Mouse (Mus musculus) right cerebral cortex, adult 2 months (tissue): ENCODE measurements around the gene Slc51a.
"Not testable (repeated sequence)": the region's sequence is repeated elsewhere in the genome, so short reads cannot be mapped to it uniquely, and the experiment has no call there.

Experiments used
- DNase-seq, 2 experiments: peaks; one replicate each; pipeline ENCODE4 v3.0.0; 2021 to 2022; ENCODE audit warnings: low spot score in 2 of 2

Slc51a gene

DNA sequence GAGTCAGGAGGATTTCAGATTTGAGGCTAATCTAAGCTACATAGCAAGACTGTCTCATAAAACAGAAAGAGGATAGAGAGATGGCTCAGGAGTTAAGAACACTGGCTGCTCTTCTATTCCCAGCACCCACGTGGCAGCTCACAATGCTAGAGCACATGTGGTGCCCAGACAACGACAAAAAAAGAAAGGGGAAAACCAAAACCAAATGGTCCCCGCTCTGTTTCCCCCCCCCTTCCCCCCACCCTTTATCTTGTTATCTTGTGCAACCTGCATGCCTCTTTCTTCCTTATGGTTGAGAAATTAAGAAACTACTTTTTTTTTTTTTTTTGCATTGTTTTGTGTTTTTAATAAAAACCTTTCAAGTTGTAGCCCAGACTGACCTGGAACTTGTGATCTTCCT is 19.2 kb downstream of the Slc51a start:
- no peak for DNase-seq

DNA sequence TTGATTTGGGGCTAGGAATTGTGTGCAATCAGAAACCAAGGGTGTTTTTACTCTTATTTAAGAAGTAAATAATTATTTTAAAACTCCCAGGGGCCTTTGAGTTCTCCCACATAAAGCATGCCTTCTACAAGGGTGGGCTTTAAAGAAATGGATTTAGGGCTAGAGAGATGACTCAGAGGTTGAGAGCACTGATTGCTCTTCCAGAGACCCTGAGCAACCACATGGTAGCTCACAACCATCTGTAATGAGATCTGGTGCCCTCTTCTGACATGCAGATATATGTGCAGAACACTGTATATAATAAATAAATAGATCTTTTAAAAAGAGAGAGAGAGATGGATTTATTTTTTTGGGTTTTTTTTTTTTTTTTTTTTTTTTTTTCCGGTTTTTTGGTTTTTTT is 22.8 kb downstream of the Slc51a start:
- DNase-seq = no peak

DNA sequence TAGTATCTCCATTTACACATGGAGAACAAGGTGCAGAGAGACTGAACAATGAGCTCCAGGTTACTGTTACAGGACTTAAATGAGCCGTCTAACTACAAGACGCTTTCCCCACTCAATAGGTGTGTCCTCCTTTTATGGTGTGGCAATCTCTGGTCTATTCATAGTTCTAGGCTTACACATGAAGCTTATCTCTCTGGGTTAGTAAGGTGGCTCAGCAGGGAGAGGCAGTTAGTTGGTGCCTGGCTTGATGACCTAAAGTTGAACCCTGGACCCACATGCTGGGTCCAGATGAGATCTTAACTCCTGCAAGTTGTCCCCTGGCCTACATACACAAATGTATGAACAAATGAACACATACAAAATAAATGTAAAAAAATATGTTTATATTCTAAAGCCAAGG is 24.3 kb downstream of the Slc51a start:
- no peak for DNase-seq

DNA sequence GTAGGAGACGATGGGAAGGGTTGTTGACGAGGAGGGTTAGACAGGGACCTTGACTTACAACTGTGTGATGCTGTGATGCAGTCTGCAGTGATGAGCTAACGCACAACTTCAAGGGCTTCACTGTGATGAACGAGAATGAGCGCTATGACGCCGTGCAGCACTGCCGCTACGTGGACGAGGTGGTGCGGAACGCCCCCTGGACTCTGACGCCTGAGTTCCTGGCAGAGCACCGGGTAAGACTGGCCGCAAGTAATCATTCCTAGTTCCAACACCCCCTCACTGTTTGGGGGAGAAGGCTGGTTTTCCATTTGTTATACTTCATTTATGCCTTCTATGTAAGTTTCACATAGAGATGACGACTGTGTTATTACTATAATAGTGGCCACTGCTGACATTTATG is 24.7 kb downstream of the Slc51a start:
- DNase-seq = no peak

DNA sequence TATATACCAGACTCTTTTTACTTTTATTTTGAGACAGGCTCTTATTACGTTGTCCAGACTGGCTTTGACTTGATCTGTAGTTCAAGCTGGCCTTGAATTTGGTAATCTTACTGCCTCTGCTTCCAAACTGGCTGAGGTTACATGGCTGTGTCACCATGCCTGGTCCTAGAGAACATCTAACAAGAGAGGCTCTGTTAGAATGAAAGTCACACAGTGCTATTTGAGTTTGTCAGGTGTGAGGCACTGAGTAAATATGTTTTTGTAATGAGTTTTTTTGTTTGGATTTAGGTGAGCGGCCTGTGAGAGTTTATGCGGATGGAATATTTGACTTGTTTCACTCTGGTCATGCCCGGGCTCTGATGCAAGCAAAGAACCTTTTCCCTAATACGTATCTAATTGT is 26.0 kb downstream of the Slc51a start:
- no peak for DNase-seq

DNA sequence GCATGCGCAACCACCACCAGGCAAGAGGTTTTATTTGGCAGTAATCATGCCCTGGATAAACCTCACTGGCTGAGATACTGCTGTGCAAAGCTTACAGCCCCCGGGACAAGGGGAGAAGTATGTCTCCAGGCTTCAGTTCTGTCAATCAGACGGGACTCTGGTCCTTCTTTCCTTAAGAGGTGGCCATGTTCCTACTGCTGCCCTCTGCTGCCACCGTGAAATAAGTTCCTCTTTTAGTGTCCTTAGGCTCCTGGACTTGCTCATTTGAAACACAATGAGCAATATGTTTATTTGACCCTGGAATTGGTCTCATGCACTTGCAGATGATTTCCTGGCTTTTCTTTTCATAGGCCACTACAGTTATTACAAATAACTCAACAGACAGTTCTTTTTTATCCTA is 27.2 kb downstream of the Slc51a start:
- DNase-seq = no peak

DNA sequence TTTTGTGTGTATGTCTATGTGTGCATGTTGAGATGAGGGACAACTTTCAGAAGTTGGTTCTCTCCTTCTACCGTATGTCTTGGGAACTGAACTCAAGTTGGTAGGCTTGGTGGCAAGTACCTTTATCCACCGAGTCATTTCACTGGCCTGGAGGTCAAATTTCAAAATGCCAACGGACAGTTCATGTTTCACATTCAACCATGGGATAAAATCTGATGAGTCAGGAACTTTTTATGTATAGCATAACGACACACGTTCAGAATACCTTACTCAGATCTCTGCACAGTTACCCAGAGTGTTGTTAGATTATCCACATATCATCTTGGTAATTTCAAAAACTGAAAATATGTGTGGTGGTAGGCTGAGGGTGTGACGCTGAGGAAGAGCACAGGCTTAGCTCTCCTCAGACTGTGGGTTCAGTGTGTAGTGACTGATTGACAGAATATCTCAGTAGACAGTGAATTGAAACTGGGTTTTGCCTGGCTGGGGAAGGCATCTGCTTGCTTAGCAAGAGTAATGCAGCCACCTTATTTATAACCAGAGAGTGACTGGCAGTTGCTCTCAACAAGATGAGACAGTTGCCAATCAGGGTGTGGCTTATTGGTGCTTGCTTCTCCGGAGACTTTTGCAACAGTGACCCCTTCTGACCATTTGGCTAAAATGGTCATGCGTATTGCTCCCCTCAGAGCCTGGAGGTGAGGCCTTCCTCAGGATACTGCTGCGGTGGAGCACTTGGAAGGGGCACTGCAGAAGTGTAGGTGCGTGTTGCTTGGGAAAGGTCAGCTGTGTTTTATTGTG is 29.9 kb downstream of the Slc51a start:
- peak; percentile 22 to 24 for DNase-seq

DNA sequence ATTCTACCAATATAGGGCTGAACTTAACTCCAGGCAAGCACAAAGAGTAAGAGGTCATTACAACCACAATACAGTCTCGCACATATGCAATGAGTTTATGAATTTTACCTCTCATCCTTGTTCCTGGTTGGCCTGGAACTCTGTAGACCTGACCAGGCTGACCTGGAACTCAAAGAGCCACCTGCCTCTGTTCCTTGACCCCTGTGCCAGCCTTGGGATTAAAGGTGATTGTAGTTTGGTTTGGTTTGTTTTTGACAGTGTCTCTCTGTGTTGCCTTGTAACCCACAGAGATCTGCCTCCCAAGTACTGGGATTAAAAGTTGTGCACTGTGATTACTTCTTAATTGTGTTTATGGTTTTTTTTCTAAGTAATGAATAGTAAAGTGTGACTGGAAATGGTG is 30.9 kb downstream of the Slc51a start:
- no peak for DNase-seq

DNA sequence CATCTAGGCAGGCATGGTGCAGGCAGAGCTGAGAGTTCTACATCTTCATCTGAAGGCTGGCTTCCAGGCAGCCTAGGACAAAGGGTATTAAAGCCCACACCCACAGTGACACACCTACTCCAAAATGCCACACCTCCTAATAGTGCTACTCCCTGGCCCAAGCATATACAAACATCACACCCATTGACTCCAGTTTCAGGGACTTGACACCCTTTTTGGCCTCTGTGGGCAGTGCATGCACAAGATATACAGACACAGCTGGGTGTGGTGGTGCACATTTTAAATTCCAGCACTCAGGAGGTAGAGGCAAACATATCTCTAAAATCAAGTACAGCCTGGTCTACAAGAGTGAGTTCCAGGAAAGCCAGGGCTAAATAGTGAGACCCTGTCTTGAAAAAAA is 31.6 kb downstream of the Slc51a start:
- DNase-seq = no peak

DNA sequence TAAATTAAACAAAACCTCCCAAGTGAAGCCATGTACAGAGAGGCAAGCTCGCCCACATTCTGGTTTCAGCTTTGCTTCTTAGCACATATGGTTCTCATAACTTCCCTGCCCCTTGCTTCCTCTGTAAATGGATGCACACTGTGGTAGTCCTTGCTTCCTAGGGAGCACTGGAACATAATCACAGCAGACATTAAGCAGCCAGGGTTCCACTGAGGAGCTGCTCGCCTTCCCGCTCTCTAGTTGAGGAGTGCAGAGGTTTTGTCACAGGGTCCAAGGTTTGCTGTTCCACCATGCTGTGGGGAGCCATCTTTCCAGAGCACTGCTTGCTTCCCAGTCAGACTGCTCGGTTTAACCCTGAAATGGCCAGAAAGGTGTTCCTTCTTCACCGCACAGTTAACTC is 33.0 kb downstream of the Slc51a start:
- no peak for DNase-seq

DNA sequence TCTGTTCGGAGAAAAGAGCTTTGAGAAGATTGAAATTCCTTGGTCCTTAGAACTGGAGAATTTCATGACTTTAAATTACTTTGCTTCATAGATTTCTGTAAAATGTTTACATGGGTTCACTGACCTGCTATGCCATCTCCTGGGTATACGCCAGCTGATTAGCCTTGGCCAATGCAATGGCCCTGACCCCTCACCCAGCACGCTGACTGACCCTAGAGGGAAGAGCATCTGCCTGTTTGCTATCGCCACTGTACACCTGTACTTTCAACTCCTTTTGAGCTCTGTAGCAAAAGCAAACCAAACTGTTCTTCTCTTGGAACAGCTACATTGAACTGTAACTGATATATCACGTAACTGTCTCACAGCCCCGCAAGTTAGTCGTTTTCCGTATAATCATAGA is 34.6 kb downstream of the Slc51a start:
- DNase-seq = no peak

DNA sequence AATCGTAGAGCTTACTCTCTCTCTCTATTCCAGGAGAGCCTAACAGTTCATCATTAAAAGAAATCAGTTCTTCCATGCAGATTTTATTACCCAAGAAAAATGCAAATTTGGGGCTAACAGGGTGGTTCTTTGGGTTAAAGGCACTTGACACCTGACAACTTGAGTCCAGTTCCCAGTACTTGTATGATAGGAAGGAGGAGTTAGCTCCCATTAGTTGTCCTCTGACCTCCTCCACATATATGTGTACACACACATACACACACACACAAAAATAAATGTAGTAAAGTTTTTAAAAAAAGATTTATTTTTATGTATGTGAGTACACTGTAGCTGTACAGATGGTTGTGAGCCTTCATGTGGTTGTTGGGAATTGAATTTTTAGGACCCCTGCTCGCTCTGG is 37.5 kb downstream of the Slc51a start:
- DNase-seq = no peak

DNA sequence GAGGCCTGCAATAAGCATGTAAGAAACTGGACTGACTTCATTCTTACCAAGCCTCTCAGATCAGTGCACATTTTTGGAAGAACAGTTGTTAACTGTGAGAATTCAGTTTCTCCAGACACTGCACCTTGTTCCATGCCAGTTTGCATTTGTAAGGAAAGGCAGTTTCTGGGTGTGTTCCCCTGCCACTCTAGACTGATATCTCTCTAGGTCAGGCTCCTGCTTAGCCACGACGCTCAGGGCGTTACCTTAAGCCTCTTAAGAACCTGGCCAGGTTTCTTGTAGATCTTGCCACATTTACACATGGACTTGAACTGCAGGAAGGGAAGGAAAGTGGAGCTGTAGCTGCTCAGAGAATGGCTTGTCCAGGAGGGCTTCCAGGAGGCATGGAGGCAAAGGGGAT is 38.0 kb downstream of the Slc51a start:
- DNase-seq = no peak

DNA sequence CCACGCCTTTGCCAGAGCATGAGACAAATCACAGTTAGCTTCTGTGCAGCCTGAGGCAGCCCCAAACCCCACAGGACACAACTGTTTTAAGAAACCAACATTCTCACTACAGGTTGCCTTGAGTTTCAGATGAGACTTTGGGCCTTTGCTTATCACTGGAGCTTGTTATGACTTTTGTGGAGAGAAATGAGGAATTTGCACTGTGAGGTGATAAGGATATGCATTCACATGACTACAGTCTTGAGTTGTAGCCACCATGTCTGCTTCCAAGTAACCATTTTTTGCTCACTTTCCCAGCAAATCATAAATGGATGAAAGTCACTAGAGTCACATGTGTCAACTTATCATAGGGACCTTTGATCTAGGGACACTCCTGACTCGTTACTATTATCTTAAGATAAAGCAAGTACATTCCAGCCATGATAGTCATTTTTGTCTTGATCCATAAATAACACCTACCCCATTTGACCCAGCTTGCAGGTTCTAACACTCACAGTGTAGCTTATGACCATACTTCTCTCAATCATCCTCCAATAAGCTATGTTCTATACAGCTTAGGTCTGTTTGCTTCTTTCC is 41.0 kb downstream of the Slc51a start:
- no peak for DNase-seq

DNA sequence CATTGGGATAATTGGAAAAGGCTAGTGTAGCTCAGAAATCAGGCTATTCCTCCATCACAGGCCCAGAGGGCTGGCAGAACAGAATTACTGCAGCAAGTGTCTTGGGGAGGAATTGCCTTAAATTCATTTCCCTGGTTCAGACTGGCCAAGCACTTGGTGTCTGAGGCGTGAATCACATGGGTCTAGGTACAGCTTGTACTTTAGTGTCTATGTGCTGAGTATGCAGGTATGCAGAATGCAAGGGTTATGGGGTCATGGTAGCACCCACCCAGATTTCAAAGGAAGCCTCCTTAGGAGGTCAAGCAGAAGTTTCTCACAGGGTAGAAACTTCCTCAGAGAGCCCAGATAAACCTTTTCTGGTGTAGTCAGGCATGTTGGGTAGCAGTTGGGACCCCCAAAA is 42.1 kb downstream of the Slc51a start:
- DNase-seq = no peak

DNA sequence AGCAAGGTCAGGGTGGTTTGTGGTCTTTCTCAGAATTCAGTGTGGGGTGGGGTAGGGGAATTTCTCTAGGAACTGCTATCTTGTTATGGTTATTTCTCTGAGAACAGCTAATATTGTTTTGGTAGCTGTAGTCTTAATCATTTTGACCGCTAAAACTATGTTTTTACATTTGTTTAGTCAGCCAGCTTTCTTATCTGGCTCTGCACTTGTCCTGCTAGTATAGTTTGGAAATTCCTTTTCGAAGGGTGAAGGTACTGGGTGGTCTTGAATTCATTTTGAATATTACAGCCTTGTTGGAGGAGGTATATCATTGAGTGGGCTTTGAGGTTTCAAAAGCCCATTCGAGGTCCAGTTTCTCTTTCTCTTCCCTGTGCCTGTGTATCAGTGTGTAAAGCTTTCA is 43.1 kb downstream of the Slc51a start:
- not testable (repeated sequence) for DNase-seq

DNA sequence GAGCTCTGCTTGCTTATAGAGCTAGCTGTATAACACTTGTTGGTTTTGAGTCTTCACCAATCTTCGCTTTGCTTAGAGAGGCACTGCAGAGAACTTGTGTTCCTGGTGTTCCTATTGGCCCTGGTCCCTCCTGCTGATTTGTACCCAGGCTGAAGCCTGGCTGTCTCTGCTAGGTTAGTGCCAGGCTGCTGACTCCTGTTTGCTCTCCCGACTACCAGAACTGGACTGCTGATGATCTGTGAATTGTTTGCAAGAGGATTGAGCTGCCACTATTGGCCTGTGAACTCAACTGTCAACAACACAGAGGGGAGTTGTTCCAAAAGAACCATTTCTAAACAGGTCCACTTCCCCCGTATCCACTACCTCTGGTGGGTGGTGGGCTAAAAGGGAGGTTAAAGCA is 46.2 kb downstream of the Slc51a start:
- DNase-seq = no peak

DNA sequence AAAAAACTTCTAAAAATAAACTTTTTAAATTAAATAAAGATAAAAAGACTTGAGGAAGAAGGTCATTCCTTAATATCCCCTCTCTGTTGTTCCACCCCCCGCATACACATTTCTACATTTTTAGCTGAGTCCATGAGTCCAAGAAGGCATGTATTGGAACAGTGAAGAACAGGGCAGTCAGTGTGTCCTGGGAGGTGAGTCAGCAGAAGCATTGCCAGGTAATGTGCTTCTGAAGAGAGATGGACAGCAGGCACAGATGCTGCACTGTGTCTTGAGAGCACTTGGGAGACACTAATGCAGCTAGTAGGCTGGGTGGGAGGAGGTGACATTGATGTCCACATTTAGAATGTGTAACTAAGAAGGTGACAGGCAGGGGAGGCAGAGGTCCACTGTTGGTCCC is 50.4 kb downstream of the Slc51a start:
- DNase-seq = no peak

DNA sequence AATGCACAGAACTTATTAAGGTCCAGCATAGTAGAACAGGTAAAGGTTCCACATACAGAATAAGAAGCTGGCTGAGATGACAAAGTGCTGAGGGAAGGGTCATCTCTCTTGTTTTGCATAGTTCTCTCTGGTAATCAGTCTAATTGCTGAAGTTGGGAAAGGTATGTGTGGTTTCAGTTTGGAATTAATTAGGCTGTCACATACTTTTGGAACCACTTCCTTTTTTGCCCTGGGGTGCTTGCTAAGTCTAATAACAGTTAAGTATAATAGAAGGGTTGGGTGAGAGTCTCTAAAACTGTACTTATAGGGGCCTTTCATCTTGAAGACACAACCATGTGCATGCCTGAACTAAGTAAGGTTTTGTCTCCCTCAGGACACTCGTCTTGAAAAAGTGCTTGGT is 51.0 kb downstream of the Slc51a start:
- no peak for DNase-seq

DNA sequence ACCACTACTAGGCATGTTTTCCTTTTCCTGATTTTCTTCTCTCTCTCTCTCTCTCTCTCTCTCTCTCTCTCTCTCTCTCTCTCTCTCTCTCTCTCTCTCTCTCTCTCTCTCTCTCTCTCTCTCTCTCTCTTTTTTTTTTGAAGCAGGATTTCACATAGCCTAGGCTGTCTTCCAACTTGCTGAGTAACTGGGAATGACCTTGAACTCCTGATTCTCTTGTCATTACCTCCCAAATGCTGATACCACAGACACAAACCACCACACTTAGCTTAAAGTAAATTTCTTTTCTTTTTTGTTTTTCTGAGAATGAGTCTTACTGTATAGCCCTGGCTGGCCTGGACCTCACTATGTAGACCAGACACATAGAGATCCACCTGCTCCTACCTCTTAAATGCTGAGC is 53.0 kb downstream of the Slc51a start:
- no peak for DNase-seq

DNA sequence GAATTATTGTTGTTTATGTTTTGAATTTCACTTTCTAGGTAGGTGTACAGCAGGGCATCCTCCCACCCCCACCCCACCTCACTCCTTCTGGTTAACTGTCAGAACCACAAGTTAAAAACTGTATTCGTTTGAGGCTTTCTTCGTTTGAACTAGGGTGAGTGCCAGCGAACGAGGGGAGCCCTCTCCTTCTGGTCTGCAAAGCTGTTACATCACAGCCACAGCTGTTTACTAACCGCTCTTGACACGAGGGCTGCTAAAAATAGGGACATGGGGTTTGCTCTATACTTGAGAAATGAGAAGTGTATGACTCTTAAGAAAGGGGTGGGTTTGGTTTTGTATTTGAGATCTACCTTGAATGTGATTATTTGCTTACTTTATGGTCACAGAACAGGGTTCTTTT is 53.6 kb downstream of the Slc51a start:
- DNase-seq = no peak

DNA sequence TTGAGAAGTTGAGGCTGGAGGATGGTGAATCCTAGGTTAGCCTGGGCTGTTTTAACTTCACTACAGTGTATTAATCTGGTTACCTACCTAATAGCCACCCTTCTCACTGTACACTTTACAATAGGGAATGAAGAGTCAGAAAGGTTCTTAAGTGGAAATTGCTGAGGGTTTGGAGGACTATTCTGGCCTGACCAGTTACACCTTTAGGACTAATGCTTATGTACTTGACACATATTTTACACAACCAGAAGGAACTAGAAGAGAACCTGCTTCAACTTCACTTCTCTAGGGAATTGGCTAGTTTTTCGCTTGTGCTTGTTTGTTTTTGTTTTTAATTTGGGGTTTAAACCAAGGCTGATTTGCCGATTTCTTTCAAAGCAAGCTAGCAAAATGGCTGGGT is 54.5 kb downstream of the Slc51a start:
- no peak for DNase-seq

DNA sequence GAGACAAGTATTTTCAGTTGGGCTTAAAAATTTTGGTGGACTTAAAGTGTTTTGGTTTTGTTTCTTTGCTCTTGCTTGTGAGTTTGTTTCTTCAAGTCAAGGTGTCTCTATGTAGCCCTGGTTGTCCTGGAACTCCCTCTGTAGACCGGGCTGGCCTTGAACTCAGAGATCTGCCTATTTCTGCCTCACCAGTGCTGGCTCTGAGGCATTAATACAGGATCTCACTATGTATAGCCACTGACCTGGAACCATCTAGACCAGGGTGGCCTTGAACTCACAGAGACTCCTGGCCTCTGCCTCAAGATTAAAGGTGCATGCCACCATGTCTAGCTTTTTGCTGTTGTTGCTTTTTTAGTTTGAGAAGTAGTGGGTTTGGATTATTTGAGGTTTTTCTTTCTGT is 55.8 kb downstream of the Slc51a start:
- DNase-seq = no peak

DNA sequence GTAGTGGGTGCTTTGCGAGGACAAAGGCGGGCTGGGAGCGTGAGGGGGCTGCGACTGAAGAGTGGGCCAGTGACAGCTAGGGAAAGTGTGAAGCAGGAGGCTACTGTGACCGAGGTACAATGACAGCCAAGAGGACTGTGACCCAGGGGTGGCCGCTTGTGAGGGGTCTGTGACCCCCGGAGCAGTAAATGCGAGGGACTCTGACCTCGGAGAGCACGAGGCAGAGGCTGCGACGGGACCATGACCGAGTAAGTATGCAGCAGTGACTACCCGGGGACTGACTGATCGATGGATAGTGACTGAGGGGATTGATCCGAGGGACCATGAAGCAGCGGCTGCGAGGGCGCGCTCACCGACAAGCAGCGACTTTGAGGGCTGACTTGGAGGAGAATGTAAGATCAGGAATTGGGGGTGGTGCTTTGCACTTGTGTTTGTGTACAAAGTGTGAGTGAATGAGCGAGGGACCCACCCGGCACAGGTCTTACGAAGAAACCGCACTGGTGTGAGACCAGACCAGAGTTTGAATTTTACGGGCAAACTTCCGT is 56.6 kb downstream of the Slc51a start:
- DNase-seq = peak in 1 of 2 experiments; percentile 26
